26 mouse cellular contexts compared by ENCODE assay signal in the genomic region with DNA sequence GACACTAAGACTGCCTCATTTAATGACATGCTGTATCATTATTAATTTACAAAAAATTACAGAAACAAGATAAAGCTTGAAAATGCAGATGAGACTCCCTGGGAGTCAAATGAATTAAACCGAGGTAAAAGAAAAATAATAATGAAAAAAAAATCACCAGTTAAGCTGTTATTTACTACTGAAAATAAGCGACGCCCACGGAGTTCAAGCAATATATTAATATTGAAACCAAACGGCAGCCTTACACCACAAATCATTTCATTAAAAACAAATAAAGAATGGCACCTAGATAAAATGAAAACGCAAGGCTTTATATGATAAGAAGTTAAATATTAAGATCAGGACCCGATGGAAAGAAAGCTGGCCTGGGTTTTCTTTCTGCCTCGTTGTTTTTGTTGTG.
A peak's percentile ranks its signal among the peaks of the same experiment; 100 is the strongest.
DNase-seq lines count a peak whose midpoint lies in the region; ATAC-seq and TF ChIP-seq lines count a peak whose summit lies in the region.
"Had no signal": no experiment of that assay in that cellular context is flagged by ENCODE, and none has a peak within 500 bp of the region (broad histone marks: within the 10 kb centered on the region; RNA-seq: fewer than 3 reads in every experiment).

No protein-coding gene starts in this region.

- no peaks in the 10 kb centered on the region for H3K27me3 ChIP-seq in heart, embryonic 12.5 days (replicated peaks)
- H3K27me3 ChIP-seq in hindbrain, embryonic 13.5 days = no peaks in the 10 kb centered on the region
- no peaks in the 10 kb centered on the region for H3K27me3 ChIP-seq in hindbrain, embryonic 12.5 days
- H3K27me3 ChIP-seq: forebrain, embryonic 15.5 days; limb, embryonic 13.5 days; lung, embryonic 15.5 days had no signal

- no peak for TF ChIP-seq CTCF in embryonic fibroblast, embryonic 13.5 days (IDR thresholded peaks at IDR 0.05; ENCODE audit: borderline replicate concordance, insufficient read depth, low read length)

- H3K4me1 ChIP-seq in heart, embryonic 12.5 days (replicated peaks) = peaks cover 36% of the 10 kb centered on the region
- peaks cover 22% of the 10 kb centered on the region for H3K4me1 ChIP-seq in hindbrain, embryonic 13.5 days (replicated peaks)
- H3K4me1 ChIP-seq in hindbrain, embryonic 12.5 days = peaks cover 10% of the 10 kb centered on the region
- H3K4me1 ChIP-seq in embryonic fibroblast, embryonic 13.5 days (ENCODE audit: control insufficient read depth, insufficient read depth, low read length) = peaks cover 37% of the 10 kb centered on the region

- H3K4me2 ChIP-seq in heart, embryonic 12.5 days = peak overlapping the region; percentile 19; the same call in 1 of the 2 replicates
- no peak overlapping the region for H3K4me2 ChIP-seq in hindbrain, embryonic 13.5 days
- H3K4me2 ChIP-seq in hindbrain, embryonic 12.5 days (replicated peaks) = no peak overlapping the region
- H3K4me2 ChIP-seq: forebrain, embryonic 15.5 days; limb, embryonic 13.5 days; liver, embryonic 11.5 days; lung, embryonic 15.5 days; midbrain, embryonic 13.5 days had no signal

- no peaks in the 10 kb centered on the region for H3K9me3 ChIP-seq in heart, embryonic 12.5 days (replicated peaks)
- H3K9me3 ChIP-seq in hindbrain, embryonic 13.5 days = no peaks in the 10 kb centered on the region
- H3K9me3 ChIP-seq in hindbrain, embryonic 12.5 days (replicated peaks) = no peaks in the 10 kb centered on the region
- H3K9me3 ChIP-seq: forebrain, embryonic 15.5 days; limb, embryonic 13.5 days; lung, embryonic 15.5 days; midbrain, embryonic 13.5 days had no signal

- H3K9ac ChIP-seq in heart, embryonic 12.5 days = no peak overlapping the region
- H3K9ac ChIP-seq in hindbrain, embryonic 13.5 days = no peak overlapping the region
- no peak overlapping the region for H3K9ac ChIP-seq in hindbrain, embryonic 12.5 days
- H3K9ac ChIP-seq: forebrain, embryonic 15.5 days; limb, embryonic 13.5 days; lung, embryonic 15.5 days; midbrain, embryonic 13.5 days had no signal

- ATAC-seq in heart, embryonic 12.5 days (ENCODE audit: insufficient number of reproducible peaks, low FRiP score) = no peak
- no peak for ATAC-seq in hindbrain, embryonic 13.5 days (ENCODE audit: low FRiP score)
- no peak for ATAC-seq in hindbrain, embryonic 12.5 days (ENCODE audit: low FRiP score)
- ATAC-seq: forebrain, embryonic 15.5 days; hindbrain, embryonic 16.5 days; intestine, embryonic 16.5 days; midbrain, embryonic 13.5 days had no signal

- no peak overlapping the region for H3K27ac ChIP-seq in heart, embryonic 12.5 days (ENCODE audit: poor library complexity, severe bottlenecking)
- peak overlapping the region; percentile 30; the same call in 1 of the 2 replicates for H3K27ac ChIP-seq in hindbrain, embryonic 13.5 days
- no peak overlapping the region for H3K27ac ChIP-seq in hindbrain, embryonic 12.5 days
- H3K27ac ChIP-seq in embryonic fibroblast, embryonic 13.5 days (ENCODE audit: insufficient read depth, low read length) = peak overlapping the region; percentile 81
- H3K27ac ChIP-seq: forebrain, embryonic 15.5 days; kidney, postnatal 0 days; limb, embryonic 13.5 days; lung, embryonic 15.5 days; midbrain, embryonic 13.5 days had no signal

- WGBS in heart, embryonic 12.5 days = 73% methylated on average over 8 of the region's 8 CpGs
- WGBS in hindbrain, embryonic 13.5 days = 71% methylated on average over 8 of the region's 8 CpGs
- WGBS in hindbrain, embryonic 12.5 days = 79% methylated on average over 8 of the region's 8 CpGs

- no peak overlapping the region for H3K4me3 ChIP-seq in heart, embryonic 12.5 days
- no peak overlapping the region for H3K4me3 ChIP-seq in hindbrain, embryonic 13.5 days
- no peak overlapping the region for H3K4me3 ChIP-seq in hindbrain, embryonic 12.5 days
- no peak overlapping the region for H3K4me3 ChIP-seq in embryonic fibroblast, embryonic 13.5 days (ENCODE audit: insufficient read depth, low read length)
- H3K4me3 ChIP-seq: forebrain, embryonic 15.5 days; limb, embryonic 13.5 days; lung, embryonic 15.5 days; midbrain, embryonic 13.5 days had no signal

- DNase-seq in heart, postnatal 4 days = no peak
- peak; percentile 54 for DNase-seq in A20 (ENCODE audit: low read depth, low spot score)
- no peak for DNase-seq in embryo, embryonic 11 days
- DNase-seq: adrenal gland, postnatal 10 days; cerebellum, adult 8-10 months; cerebellum, postnatal 25 days; gastrocnemius, postnatal 25 days; heart, adult 11 months; kidney, adult 8-10 months; kidney, postnatal 4 days; lung, postnatal 4 days; right cerebral cortex, postnatal 25 days; thymus, adult 18-20 months; thymus, postnatal 4 days had no signal

- no peak for TF ChIP-seq POLR2A in embryonic fibroblast, embryonic 13.5 days (IDR thresholded peaks at IDR 0.05; ENCODE audit: low read depth, low read length)

- H3K36me3 ChIP-seq in heart, embryonic 12.5 days = no peaks in the 10 kb centered on the region
- no peaks in the 10 kb centered on the region for H3K36me3 ChIP-seq in hindbrain, embryonic 13.5 days
- no peaks in the 10 kb centered on the region for H3K36me3 ChIP-seq in hindbrain, embryonic 12.5 days
- H3K36me3 ChIP-seq: forebrain, embryonic 15.5 days; limb, embryonic 13.5 days; lung, embryonic 15.5 days; midbrain, embryonic 13.5 days had no signal

Comparison
In these comparisons a context has a peak if more than half of its experiments do, and no peak if none do; other contexts are left out.
1. H3K27ac ChIP-seq: peak in hindbrain, embryonic 13.5 days (single experiment) and embryonic fibroblast, embryonic 13.5 days (single experiment); none in heart, embryonic 12.5 days (single experiment) and hindbrain, embryonic 12.5 days (single experiment).